Mouse (Mus musculus) ES-Bruce4 (cell line): Measurements from ENCODE around the gene Adcy9.

Source experiments
- CTCF ChIP-seq: IDR thresholded peaks from one replicate; pipeline ENCODE4 v1.8.1; 2011; ENCODE audit warnings: low read depth, low read length
- EP300 ChIP-seq: IDR thresholded peaks from 2 replicates; pipeline ENCODE4 v1.6.1; 2011; ENCODE audit warnings: low read depth, low read length; ENCODE audit not compliant: insufficient read depth
- POLR2A ChIP-seq: IDR thresholded peaks from one replicate; pipeline ENCODE4 v1.8.1; 2011; ENCODE audit warnings: low read length; ENCODE audit not compliant: insufficient read depth

DNA sequence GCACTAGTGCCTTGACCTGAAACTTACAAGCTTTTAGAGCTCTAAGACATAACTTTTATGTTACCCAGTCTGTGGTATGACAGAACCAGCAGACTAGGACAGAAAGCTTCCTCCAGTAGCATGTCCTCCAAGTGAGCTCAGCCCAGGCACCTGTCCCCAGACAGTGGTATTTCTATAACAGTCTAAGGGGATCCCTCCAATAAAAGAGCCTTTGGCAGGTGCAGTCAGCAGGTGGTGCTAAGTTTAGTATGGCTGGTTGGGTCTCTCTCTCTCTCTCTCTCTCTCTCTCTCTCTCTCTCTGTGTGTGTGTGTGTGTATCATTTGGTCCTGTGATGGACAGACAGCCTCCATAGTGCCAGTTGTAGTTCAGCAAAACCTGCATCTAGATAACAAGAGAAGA, 95.3 kb downstream of the Adcy9 start:
- TF ChIP-seq POLR2A (no peak), CTCF (no peak), EP300 (no peak)
